Mouse (Mus musculus): ENCODE measurements at regions not wholly inside any gene's neighbourhood (a gene's known extent, or its start where the extent isn't known, plus 50 kb on each side); places are given as distances from the start of the nearest gene placed in this dataset.

GRCm38 (mm10) chr8:95980405-95980804, 92.1 kb upstream of the Got2 start:
- no peak overlapping the region for H3K4me3 ChIP-seq (replicated peaks; ENCODE audit: low read length)
- H3K36me3 ChIP-seq (ENCODE audit: control insufficient read depth, insufficient read depth, low read length): no peaks in the 10 kb centered on the region
- WGBS: 35% methylated on average over 2 of the region's 2 CpGs
- no peak overlapping the region for H3K27ac ChIP-seq (replicated peaks; ENCODE audit: low read depth, low read length)
- H3K27me3 ChIP-seq (ENCODE audit: control insufficient read depth, insufficient read depth, low read length): no peaks in the 10 kb centered on the region
- H3K4me1 ChIP-seq (ENCODE audit: control insufficient read depth, insufficient read depth, low read length): no peaks in the 10 kb centered on the region
- no peak overlapping the region for H3K4me2 ChIP-seq (replicated peaks; ENCODE audit: low read depth, low read length, severe bottlenecking)
- no peak overlapping the region for H3K9ac ChIP-seq (ENCODE audit: low read depth, low read length, severe bottlenecking)
- H3K9me3 ChIP-seq (ENCODE audit: control insufficient read depth, low read length): no peaks in the 10 kb centered on the region
- DNase-seq (ENCODE audit: low spot score) (no peak), ATAC-seq (ENCODE audit: low FRiP score, low read depth) (no peak)
- TF ChIP-seq POLR2A (IDR thresholded peaks at IDR 0.05; ENCODE audit: borderline replicate concordance, extremely low read depth, insufficient read depth, insufficient read length): no peak

- DNase-seq (ENCODE audit: low spot score) (peak; percentile 52), ATAC-seq (ENCODE audit: low FRiP score, low read depth) (no peak)
- no peak for TF ChIP-seq POLR2A (IDR thresholded peaks at IDR 0.05; ENCODE audit: borderline replicate concordance, extremely low read depth, insufficient read depth, insufficient read length)
- H3K4me2 ChIP-seq (replicated peaks; ENCODE audit: low read depth, low read length, severe bottlenecking): no peak overlapping the region
- no peaks in the 10 kb centered on the region for H3K27me3 ChIP-seq (ENCODE audit: control insufficient read depth, insufficient read depth, low read length)
- no peak overlapping the region for H3K4me3 ChIP-seq (replicated peaks; ENCODE audit: low read length)
- H3K36me3 ChIP-seq (ENCODE audit: control insufficient read depth, insufficient read depth, low read length): no peaks in the 10 kb centered on the region
- 46% methylated on average over 6 of the region's 6 CpGs for WGBS
- no peaks in the 10 kb centered on the region for H3K9me3 ChIP-seq (ENCODE audit: control insufficient read depth, low read length)
- no peaks in the 10 kb centered on the region for H3K4me1 ChIP-seq (ENCODE audit: control insufficient read depth, insufficient read depth, low read length)
- H3K9ac ChIP-seq (ENCODE audit: low read depth, low read length, severe bottlenecking): no peak overlapping the region
- no peak overlapping the region for H3K27ac ChIP-seq (replicated peaks; ENCODE audit: low read depth, low read length)
Observed at GRCm38 (mm10) chr8:95979223-95979622, 90.9 kb upstream of the Got2 start.

GRCm38 (mm10) chr8:95974889-95975288, 86.5 kb upstream of the Got2 start:
- Histone ChIP-seq H3K9ac (ENCODE audit: low read depth, low read length, severe bottlenecking) (no peak overlapping the region), H3K36me3 (ENCODE audit: control insufficient read depth, insufficient read depth, low read length) (no peaks in the 10 kb centered on the region), H3K27me3 (ENCODE audit: control insufficient read depth, insufficient read depth, low read length) (no peaks in the 10 kb centered on the region), H3K4me2 (replicated peaks; ENCODE audit: low read depth, low read length, severe bottlenecking) (no peak overlapping the region), H3K9me3 (ENCODE audit: control insufficient read depth, low read length) (no peaks in the 10 kb centered on the region), H3K4me1 (ENCODE audit: control insufficient read depth, insufficient read depth, low read length) (0 out of 2 replicates have a peak, but pooled peaks cover 4% of the 10 kb centered on the region), H3K27ac (replicated peaks; ENCODE audit: low read depth, low read length) (no peak overlapping the region), H3K4me3 (replicated peaks; ENCODE audit: low read length) (no peak overlapping the region)
- DNase-seq (ENCODE audit: low spot score) (no peak), ATAC-seq (ENCODE audit: low FRiP score, low read depth) (no peak)
- 19% methylated on average over 4 of the region's 4 CpGs for WGBS
- no peak for TF ChIP-seq POLR2A (IDR thresholded peaks at IDR 0.05; ENCODE audit: borderline replicate concordance, extremely low read depth, insufficient read depth, insufficient read length)

- Histone ChIP-seq H3K4me3 (replicated peaks; ENCODE audit: low read length) (no peak overlapping the region), H3K4me2 (replicated peaks; ENCODE audit: low read depth, low read length, severe bottlenecking) (0 out of 2 replicates have a peak overlapping the region, but pooled peaks have one; percentile 26), H3K9me3 (ENCODE audit: control insufficient read depth, low read length) (no peaks in the 10 kb centered on the region), H3K27ac (replicated peaks; ENCODE audit: low read depth, low read length) (no peak overlapping the region), H3K27me3 (ENCODE audit: control insufficient read depth, insufficient read depth, low read length) (no peaks in the 10 kb centered on the region), H3K36me3 (ENCODE audit: control insufficient read depth, insufficient read depth, low read length) (no peaks in the 10 kb centered on the region), H3K9ac (ENCODE audit: low read depth, low read length, severe bottlenecking) (no peak overlapping the region), H3K4me1 (ENCODE audit: control insufficient read depth, insufficient read depth, low read length) (0 out of 2 replicates have a peak, but pooled peaks cover 4% of the 10 kb centered on the region)
- DNase-seq (ENCODE audit: low spot score) (no peak), ATAC-seq (ENCODE audit: low FRiP score, low read depth) (no peak)
- TF ChIP-seq POLR2A (IDR thresholded peaks at IDR 0.05; ENCODE audit: borderline replicate concordance, extremely low read depth, insufficient read depth, insufficient read length): no peak
- WGBS: 22% methylated on average over 5 of the region's 5 CpGs
Observed at GRCm38 (mm10) chr8:95974231-95974630, 85.9 kb upstream of the Got2 start.

GRCm38 (mm10) chr8:95973571-95973970, 85.2 kb upstream of the Got2 start:
- Histone ChIP-seq H3K4me1 (ENCODE audit: control insufficient read depth, insufficient read depth, low read length) (0 out of 2 replicates have a peak, but pooled peaks cover 4% of the 10 kb centered on the region), H3K4me3 (replicated peaks; ENCODE audit: low read length) (no peak overlapping the region), H3K27ac (replicated peaks; ENCODE audit: low read depth, low read length) (no peak overlapping the region), H3K9me3 (ENCODE audit: control insufficient read depth, low read length) (no peaks in the 10 kb centered on the region), H3K27me3 (ENCODE audit: control insufficient read depth, insufficient read depth, low read length) (no peaks in the 10 kb centered on the region), H3K36me3 (ENCODE audit: control insufficient read depth, insufficient read depth, low read length) (no peaks in the 10 kb centered on the region), H3K9ac (ENCODE audit: low read depth, low read length, severe bottlenecking) (no peak overlapping the region), H3K4me2 (replicated peaks; ENCODE audit: low read depth, low read length, severe bottlenecking) (peak overlapping the region; percentile 26; the same call in 1 of the 2 replicates)
- no peak for TF ChIP-seq POLR2A (IDR thresholded peaks at IDR 0.05; ENCODE audit: borderline replicate concordance, extremely low read depth, insufficient read depth, insufficient read length)
- DNase-seq (ENCODE audit: low spot score): peak; percentile 74
- ATAC-seq (ENCODE audit: low FRiP score, low read depth): peak; percentile 84
- 11% methylated on average over 4 of the region's 4 CpGs for WGBS

GRCm38 (mm10) chr8:95968828-95969227, 80.5 kb upstream of the Got2 start:
- H3K9ac ChIP-seq (ENCODE audit: low read depth, low read length, severe bottlenecking): no peak overlapping the region
- DNase-seq (ENCODE audit: low spot score): no peak
- TF ChIP-seq POLR2A (IDR thresholded peaks at IDR 0.05; ENCODE audit: borderline replicate concordance, extremely low read depth, insufficient read depth, insufficient read length): no peak
- no peak overlapping the region for H3K4me3 ChIP-seq (replicated peaks; ENCODE audit: low read length)
- no peak overlapping the region for H3K4me2 ChIP-seq (replicated peaks; ENCODE audit: low read depth, low read length, severe bottlenecking)
- no peaks in the 10 kb centered on the region for H3K27me3 ChIP-seq (ENCODE audit: control insufficient read depth, insufficient read depth, low read length)
- no peak for ATAC-seq (ENCODE audit: low FRiP score, low read depth)
- H3K9me3 ChIP-seq (ENCODE audit: control insufficient read depth, low read length): no peaks in the 10 kb centered on the region
- no peak overlapping the region for H3K27ac ChIP-seq (replicated peaks; ENCODE audit: low read depth, low read length)
- H3K36me3 ChIP-seq (ENCODE audit: control insufficient read depth, insufficient read depth, low read length): no peaks in the 10 kb centered on the region
- H3K4me1 ChIP-seq (ENCODE audit: control insufficient read depth, insufficient read depth, low read length): 0 out of 2 replicates have a peak, but pooled peaks cover 3% of the 10 kb centered on the region
- WGBS: 90% methylated on average over 6 of the region's 6 CpGs
